Mouse (Mus musculus) embryo, embryonic 10 days (tissue): ENCODE results near the gene Anapc5.

Experiments
- DNase-seq: peaks from one replicate; pipeline ENCODE4 v3.0.0-alpha.2; 2015; ENCODE audit warnings: low spot score

Gene Anapc5

GRCm38 (mm10) chr5:122799379-122800344 is 21.5 kb downstream of the Anapc5 start:
- DNase-seq: no peak

- no peak for DNase-seq
These were observed 22.4 kb downstream of the Anapc5 start for GRCm38 (mm10) chr5:122798557-122799378.

GRCm38 (mm10) chr5:122797866-122798265 is 23.3 kb downstream of the Anapc5 start:
- no peak for DNase-seq

- no peak for DNase-seq
These were observed 32.4 kb downstream of the Anapc5 start for GRCm38 (mm10) chr5:122788696-122789095.

- DNase-seq: no peak
These were observed 34.9 kb downstream of the Anapc5 start for GRCm38 (mm10) chr5:122786035-122786819.

- no peak for DNase-seq
These were observed 37.3 kb downstream of the Anapc5 start for GRCm38 (mm10) chr5:122783726-122784406.

GRCm38 (mm10) chr5:122782066-122782465 is 39.1 kb downstream of the Anapc5 start:
- no peak for DNase-seq

GRCm38 (mm10) chr5:122780791-122781432 is 40.2 kb downstream of the Anapc5 start:
- DNase-seq: no peak

- DNase-seq: peak; percentile 81
These were observed 41.8 kb downstream of the Anapc5 start, which contains the start of gene Camkk2 for GRCm38 (mm10) chr5:122779277-122779834. Camkk2 (minus strand) TSS chr5:122779409.

GRCm38 (mm10) chr5:122778231-122779226 is 42.6 kb downstream of the Anapc5 start:
- DNase-seq: peak; percentile 29

- no peak for DNase-seq
These were observed 43.8 kb downstream of the Anapc5 start for GRCm38 (mm10) chr5:122777322-122777721.

- DNase-seq: no peak
These were observed 45.4 kb downstream of the Anapc5 start for GRCm38 (mm10) chr5:122775646-122776286.

GRCm38 (mm10) chr5:122774743-122775611 is 46.2 kb downstream of the Anapc5 start:
- no peak for DNase-seq

- DNase-seq: no peak
These were observed 47.4 kb downstream of the Anapc5 start for GRCm38 (mm10) chr5:122773756-122774155.

GRCm38 (mm10) chr5:122771428-122771827 is 49.7 kb downstream of the Anapc5 start:
- DNase-seq: no peak

GRCm38 (mm10) chr5:122770806-122771261 is 50.3 kb downstream of the Anapc5 start:
- DNase-seq: no peak

- no peak for DNase-seq
These were observed 50.8 kb downstream of the Anapc5 start for GRCm38 (mm10) chr5:122770304-122770703.
